Mouse (Mus musculus) liver, embryonic 14 days (tissue): Measurements from ENCODE around the gene Tmem205. TPM values are rescaled to one million over a fixed set of nuclear protein-coding genes. Genes with fewer than 3 reads are reported as not detected.

ENCODE experiments used
- polyA plus RNA-seq: library from polyadenylated mRNA; depleted of rRNA; stranded (reverse); fragments of >200 nt; gene quantifications from 2 replicates; pipeline ENCODE4 v1.2.3, GENCODE M21; 2012; rRNA removed

Tmem205 gene
- 31.9 and 38.6 TPM in 2 replicates for polyA plus RNA-seq

GRCm38 (mm10) chr9:21927208-21927753 is at the start of gene Tmem205, which contains the start of gene Ccdc159:
Gene Tmem205, minus strand, starts transcription at chr9:21927556.
Gene Ccdc159, plus strand, starts transcription at chr9:21927471.

GRCm38 (mm10) chr9:21963417-21963816 is 36.1 kb upstream of the Tmem205 start, which contains the start of gene Epor:
Gene Epor, minus strand, starts transcription at chr9:21963506.

GRCm38 (mm10) chr9:21955570-21956281 is 28.4 kb upstream of the Tmem205 start, which contains the start of gene Swsap1:
Gene Swsap1, plus strand, starts transcription at chr9:21955755.

GRCm38 (mm10) chr9:21936692-21937570 is 9.6 kb upstream of the Tmem205 start, which contains the start of gene Plppr2:
Gene Plppr2, plus strand, starts transcription at chr9:21937033.

GRCm38 (mm10) chr9:21918035-21918592 is 9.2 kb downstream of the Tmem205 start, which contains the start of gene Rab3d:
Gene Rab3d, minus strand, starts transcription at chr9:21918192.

Other genes with a start within 250 kb of the Tmem205 start
- 12.1 and 12.7 TPM in 2 replicates for gene Ldlr, start 204.1 kb downstream of the Tmem205 start, polyA plus RNA-seq
- gene Spc24, start 167.3 kb downstream of the Tmem205 start, polyA plus RNA-seq: 52.4 and 58.5 TPM in 2 replicates
- gene Kank2, start 128.8 kb downstream of the Tmem205 start, polyA plus RNA-seq: 3.9 and 4.1 TPM in 2 replicates
- gene Angptl8, start 92.0 kb downstream of the Tmem205 start, polyA plus RNA-seq: 17.9 and 18.5 TPM in 2 replicates
- 9.2 and 9.4 TPM in 2 replicates for gene Dock6, start 74.9 kb downstream of the Tmem205 start, polyA plus RNA-seq
- gene Rab3d, start 9.4 kb downstream of the Tmem205 start, polyA plus RNA-seq: 5.2 and 5.5 TPM in 2 replicates
- 1.1 and 1.3 TPM in 2 replicates for gene Ccdc159, start 85 bp downstream of the Tmem205 start, polyA plus RNA-seq
- gene Plppr2, start 9.5 kb upstream of the Tmem205 start, polyA plus RNA-seq: 2.4 and 2.6 TPM in 2 replicates
- gene Swsap1, start 28.2 kb upstream of the Tmem205 start, polyA plus RNA-seq: 1.2 and 1.4 TPM in 2 replicates
- gene Epor, start 36.0 kb upstream of the Tmem205 start, polyA plus RNA-seq: 117 and 141 TPM in 2 replicates
- 0.10 TPM in 2 replicates for gene Rgl3, start 61.9 kb upstream of the Tmem205 start, polyA plus RNA-seq
- 0.05 and 0.06 TPM in 2 replicates for gene Ccdc151, start 75.1 kb upstream of the Tmem205 start, polyA plus RNA-seq
- 41.7 and 46.6 TPM in 2 replicates for gene Prkcsh, start 75.2 kb upstream of the Tmem205 start, polyA plus RNA-seq
- 0.01 and 0.03 TPM in 2 replicates for gene Elavl3, start 124.5 kb upstream of the Tmem205 start, polyA plus RNA-seq
- not detected in 2 replicates for gene Gm49318, start 143.7 kb upstream of the Tmem205 start, polyA plus RNA-seq
- gene Zfp653, start 143.8 kb upstream of the Tmem205 start, polyA plus RNA-seq: 7.3 and 7.9 TPM in 2 replicates
- 13.1 and 15.4 TPM in 2 replicates for gene Ecsit, start 157.9 kb upstream of the Tmem205 start, polyA plus RNA-seq
- 0.12 and 0.29 TPM in 2 replicates for gene Cnn1, start 171.7 kb upstream of the Tmem205 start, polyA plus RNA-seq
- gene Elof1, start 189.6 kb upstream of the Tmem205 start, polyA plus RNA-seq: 52.9 and 66.3 TPM in 2 replicates
- gene Acp5, start 208.2 kb upstream of the Tmem205 start, polyA plus RNA-seq: 160 and 181 TPM in 2 replicates
- 29.2 and 32.3 TPM in 2 replicates for gene Pigyl, start 229.3 kb upstream of the Tmem205 start, polyA plus RNA-seq